Mouse (Mus musculus): ENCODE data around the gene C5ar2. TPM values are rescaled to one million over a fixed set of nuclear protein-coding genes. Genes with fewer than 3 reads are reported as not detected.
"Not testable (repeated sequence)": the region's sequence is repeated elsewhere in the genome, so short reads cannot be mapped to it uniquely, and the experiment has no call there.

C5ar2 gene
- total RNA-seq, 2 experiments from 2014 or later: 0.20 TPM

DNA sequence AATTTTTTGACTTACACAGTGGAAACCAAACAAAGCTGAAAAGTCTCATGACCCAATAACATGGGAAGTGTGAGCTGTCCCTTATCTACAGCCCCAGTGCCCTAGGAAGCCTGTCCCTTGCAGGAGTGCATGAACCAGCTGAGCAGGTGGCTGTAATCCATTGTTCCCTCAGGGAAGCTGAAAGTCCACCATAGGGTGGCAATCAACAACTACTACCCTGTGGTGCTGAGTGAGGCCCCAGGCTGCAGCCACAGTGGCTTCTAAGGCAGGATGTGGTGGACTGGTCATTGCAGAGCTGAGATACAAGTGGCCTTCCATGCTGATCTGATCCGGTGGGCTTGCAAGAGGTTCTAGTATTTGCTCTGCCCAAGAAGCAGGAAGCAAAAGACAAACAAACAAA is 17.1 kb upstream of the C5ar2 start:
- no peak for DNase-seq
- intact Hi-C loops (cut with DNase I): loop anchor here (5.0 kb wide), 1 partner anchor 49 kb away; no protein-coding TSS in a partner anchor

DNA sequence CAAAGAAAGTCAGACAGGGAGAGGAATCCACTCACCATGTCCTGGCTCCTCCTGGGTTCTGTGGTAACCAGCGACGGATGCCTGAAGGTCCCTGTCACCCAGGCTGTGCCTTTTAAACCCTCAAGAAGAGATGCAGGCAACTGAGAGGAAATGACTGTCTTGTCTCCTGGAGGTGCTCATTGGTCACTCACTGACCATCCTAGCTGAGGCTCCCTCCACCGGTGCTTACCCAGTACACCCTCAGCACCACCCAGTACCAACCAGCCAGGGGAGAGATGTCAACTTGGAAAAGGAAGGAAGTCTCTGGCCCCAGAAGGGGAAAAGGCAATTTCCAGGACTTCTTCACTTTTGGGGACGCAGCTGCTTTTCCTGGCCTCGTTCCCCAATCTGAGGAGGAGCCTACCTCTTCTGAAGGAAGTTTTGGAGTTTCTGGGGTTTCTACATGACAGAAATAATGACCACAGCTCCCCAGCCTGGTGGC is 15.2 kb upstream of the C5ar2 start, which contains the start of gene C5ar1:
C5ar1 (minus strand) TSS at position 431 of the 481 bp plus-strand sequence.
- intact Hi-C loops (cut with DNase I): no loop called here

DNA sequence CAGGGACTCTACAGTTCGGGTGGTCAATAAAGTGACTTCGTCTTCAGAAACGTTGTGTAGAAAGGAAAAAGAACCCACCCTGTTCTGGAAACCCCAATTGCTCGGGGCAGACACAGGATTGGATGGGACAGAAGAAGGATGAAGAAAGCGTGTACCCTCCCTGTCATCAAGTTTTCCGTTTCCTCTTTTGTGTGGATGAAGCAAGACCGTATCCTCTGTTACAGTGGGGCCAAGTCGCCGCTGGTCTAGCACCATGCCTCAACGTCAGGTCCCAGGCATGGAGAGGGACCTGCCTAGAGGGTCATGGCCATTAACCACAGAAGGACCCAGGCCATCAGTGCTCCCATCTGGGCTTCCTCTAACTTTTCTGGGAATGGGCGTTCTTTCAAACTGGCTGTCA is 13.9 kb upstream of the C5ar2 start:
- no peak for DNase-seq
- intact Hi-C loops (cut with DNase I): no loop called here

More for the DNA sequence above, 15.2 kb upstream of the C5ar2 start, which contains the start of gene C5ar1:
- DNase-seq: no peak

- DNase-seq; intact Hi-C loops (cut with DNase I): not testable (repeated sequence)
These were observed 12.0 kb upstream of the C5ar2 start for GRCm38 (mm10) chr7:16255963-16256362.

GRCm38 (mm10) chr7:16254195-16254594 is 10.2 kb upstream of the C5ar2 start:
- intact Hi-C loops (cut with DNase I): no loop called here

GRCm38 (mm10) chr7:16250687-16251086 is 6.7 kb upstream of the C5ar2 start:
- no peak for DNase-seq
- intact Hi-C loops (cut with DNase I): no loop called here

More at GRCm38 (mm10) chr7:16254195-16254594, 10.2 kb upstream of the C5ar2 start:
- no peak for DNase-seq

DNA sequence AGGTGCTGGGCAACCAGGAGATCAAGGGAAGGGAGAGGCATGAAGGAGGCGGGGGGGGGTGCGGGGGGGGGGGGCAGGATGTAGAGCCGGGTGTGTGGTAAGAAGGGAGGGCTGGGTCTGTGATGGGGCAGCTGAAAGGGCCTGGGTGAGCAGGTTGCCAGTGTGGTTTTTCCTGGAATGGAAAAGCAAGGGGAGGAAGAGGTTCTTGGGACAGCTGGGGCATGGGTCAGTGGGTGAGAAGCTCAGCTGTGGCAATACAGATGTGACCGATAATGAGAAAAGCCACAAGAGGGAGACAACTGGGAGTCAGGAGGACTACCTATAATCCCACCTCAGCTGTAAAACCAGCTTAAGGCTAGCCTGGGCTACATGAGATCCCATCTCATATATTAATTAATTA is 2.0 kb upstream of the C5ar2 start:
- DNase-seq: no peak
- intact Hi-C loops (cut with DNase I): no loop called here

- intact Hi-C loops (cut with DNase I): no loop called here
- no peak for DNase-seq
These were observed 1.8 kb downstream of the C5ar2 start for GRCm38 (mm10) chr7:16242198-16242597.

- DNase-seq: no peak
- intact Hi-C loops (cut with DNase I): no loop called here
These were observed 2.2 kb downstream of the C5ar2 start for GRCm38 (mm10) chr7:16241787-16242186.

DNA sequence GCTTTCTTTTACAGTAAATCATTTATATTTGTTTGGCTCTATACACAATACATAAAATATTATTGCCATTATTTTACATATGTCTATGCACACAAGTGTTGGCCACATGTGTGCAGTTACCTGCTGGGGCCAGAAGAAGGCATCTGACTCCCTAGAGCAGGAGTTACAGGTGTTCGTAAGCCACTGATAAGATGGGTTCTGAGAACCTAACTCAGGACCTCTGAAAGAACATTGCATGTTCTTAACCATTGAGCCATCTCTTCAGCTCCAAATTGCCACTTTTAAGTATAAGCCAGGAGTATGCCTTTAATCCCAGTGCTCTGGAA is 3.0 kb downstream of the C5ar2 start:
- intact Hi-C loops (cut with DNase I): no loop called here
- no peak for DNase-seq

- intact Hi-C loops (cut with DNase I): no loop called here
- no peak for DNase-seq
These were observed 3.5 kb downstream of the C5ar2 start for GRCm38 (mm10) chr7:16240281-16240977.

- peak; percentile 31 to 54 for DNase-seq
- intact Hi-C loops (cut with DNase I): no loop called here
These were observed 4.4 kb downstream of the C5ar2 start for GRCm38 (mm10) chr7:16239554-16239997.

GRCm38 (mm10) chr7:16229869-16230268 is 14.1 kb downstream of the C5ar2 start:
- DNase-seq: no peak
- intact Hi-C loops (cut with DNase I): no loop called here

DNA sequence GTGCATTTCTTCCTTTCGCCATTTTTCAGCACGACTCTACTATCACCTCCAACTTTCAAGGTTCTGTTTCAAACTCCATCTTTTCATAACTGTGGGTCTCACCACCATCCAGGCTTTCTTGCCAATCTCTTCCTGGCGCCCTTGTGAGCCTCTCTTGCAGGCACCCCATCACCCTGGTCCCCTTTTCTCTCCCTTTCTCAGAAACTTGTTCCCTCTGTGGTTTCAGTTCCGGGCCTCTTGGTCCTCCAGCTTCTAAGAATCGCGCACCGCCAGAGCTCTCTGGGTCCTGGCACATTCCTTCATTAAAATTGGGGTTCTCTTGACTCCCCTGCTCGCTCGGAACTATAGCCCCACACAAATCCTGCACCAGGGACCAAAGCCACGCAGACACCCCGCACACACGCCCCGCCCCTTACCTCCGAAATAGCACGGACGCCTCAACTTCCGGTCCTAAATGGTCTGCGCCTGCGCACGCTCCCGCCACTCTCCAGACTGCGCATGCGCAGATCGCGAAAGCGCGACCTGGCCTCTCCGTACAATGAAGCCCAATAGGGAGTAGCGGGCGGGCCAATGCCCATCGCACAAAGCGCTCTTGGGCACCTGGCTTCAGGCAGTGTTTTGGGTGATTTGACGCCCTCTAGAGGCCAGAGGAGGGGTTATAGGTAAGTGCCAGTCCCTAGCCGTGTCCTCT is 22.2 kb downstream of the C5ar2 start, which contains the start of gene Dhx34:
Dhx34 (minus strand) TSS at position 456 of the 691 bp plus-strand sequence.
- intact Hi-C loops (cut with DNase I): no loop called here
- peak; percentile 91 to 96 for DNase-seq

GRCm38 (mm10) chr7:16213986-16214385 is 30.0 kb downstream of the C5ar2 start:
- DNase-seq: no peak
- intact Hi-C loops (cut with DNase I): loop anchor here (5.0 kb wide), 1 partner anchor 48 kb away; no protein-coding TSS in a partner anchor

DNA sequence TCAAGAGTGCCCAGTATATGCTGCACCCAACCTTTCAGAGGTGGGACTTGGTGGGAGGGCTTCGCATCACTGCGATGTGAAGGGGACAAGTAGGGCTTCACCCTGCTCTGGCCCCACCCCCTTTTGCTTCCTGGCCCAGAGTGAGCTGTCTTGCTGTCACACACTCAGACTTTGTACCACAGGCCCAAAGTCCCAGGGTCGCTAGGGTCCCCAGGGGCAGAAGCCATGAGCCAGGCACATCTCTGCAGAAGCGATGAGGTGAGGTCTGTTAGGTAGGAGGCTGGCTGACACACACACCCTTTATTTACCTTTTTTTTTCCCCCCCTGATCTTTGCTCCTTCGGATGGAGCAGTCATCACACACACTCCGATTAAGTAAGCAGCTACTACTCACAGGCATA is 30.8 kb downstream of the C5ar2 start:
- intact Hi-C loops (cut with DNase I): loop anchor here (5.0 kb wide), 1 partner anchor 49 kb away; no protein-coding TSS in a partner anchor
- DNase-seq: no peak

- DNase-seq: no peak
- intact Hi-C loops (cut with DNase I): loop anchor here (5.0 kb wide), 1 partner anchor 51 kb away; no protein-coding TSS in a partner anchor
These were observed 33.0 kb downstream of the C5ar2 start for GRCm38 (mm10) chr7:16210862-16211365.

- DNase-seq: no peak
- intact Hi-C loops (cut with DNase I): loop anchor here (10.0 kb wide), 2 partner anchors 64 to 156 kb away; no protein-coding TSS in a partner anchor
These were observed 34.9 kb downstream of the C5ar2 start for GRCm38 (mm10) chr7:16208781-16209665.

DNA sequence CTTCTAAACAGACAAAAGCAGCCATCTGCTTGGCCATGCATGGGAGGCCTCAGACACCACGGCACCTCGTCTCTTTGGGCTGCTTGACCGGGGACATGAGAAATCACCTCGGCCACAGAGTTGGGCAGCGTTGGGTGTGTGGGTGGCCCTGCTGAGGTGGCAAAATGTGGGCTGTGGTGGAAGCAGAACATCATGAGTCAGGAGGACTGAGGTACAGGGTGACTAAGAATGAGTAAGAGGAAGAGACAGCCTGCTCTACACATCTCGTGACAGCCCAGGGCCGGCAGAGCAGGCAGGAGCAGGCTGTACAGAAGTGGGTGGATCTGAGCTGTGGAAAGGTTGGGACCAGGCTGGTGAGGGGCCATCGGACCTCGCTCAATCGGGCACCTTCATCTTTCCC is 36.5 kb downstream of the C5ar2 start:
- DNase-seq: no peak
- intact Hi-C loops (cut with DNase I): loop anchor here (10.0 kb wide), 2 partner anchors 63 to 157 kb away; no protein-coding TSS in a partner anchor

DNA sequence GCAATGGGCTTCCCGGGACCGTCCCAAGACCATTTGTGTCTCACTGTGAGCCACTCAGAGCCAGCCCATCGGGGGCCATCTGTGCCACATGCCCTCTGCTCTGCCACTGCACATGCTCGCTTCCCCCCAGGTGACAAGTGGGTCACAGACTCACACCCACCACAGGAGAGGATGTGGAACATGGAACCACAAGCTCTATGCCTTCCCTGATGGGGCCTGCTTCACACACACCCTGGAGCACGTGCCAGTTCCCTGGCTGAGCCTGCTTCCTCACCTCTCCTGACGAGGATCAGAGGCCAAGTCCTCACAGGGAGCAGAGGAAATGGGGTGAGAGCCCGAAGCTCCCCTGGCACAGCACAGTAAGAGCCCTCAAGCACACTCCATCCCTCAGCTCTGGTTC is 36.9 kb downstream of the C5ar2 start:
- intact Hi-C loops (cut with DNase I): loop anchor here (10.0 kb wide), 2 partner anchors 62 to 158 kb away; no protein-coding TSS in a partner anchor
- no peak for DNase-seq

Data from gastrocnemius, postnatal 36 days (tissue).